Mouse (Mus musculus) midbrain, embryonic 14.5 days (tissue): ENCODE data around the gene Arhgap9. TPM values are rescaled to one million over a fixed set of nuclear protein-coding genes. Genes with fewer than 3 reads are reported as not detected.
A peak's percentile ranks its signal among the peaks of the same experiment; 100 is the strongest.
"Not testable (repeated sequence)": the region's sequence is repeated elsewhere in the genome, so short reads cannot be mapped to it uniquely, and the experiment has no call there.

Experiments
- ATAC-seq: fragments of 200-750 bp; cut with Nextera tagmentation; 2 replicates; pipeline ENCODE4 v1.8.0; 2017; ENCODE audit warnings: moderate number of reproducible peaks, moderate library complexity; ENCODE audit not compliant: low FRiP score, low TSS enrichment
- DNase-seq: peaks from one replicate; pipeline ENCODE4 v3.0.0-alpha.2; 2015
- H3K27ac ChIP-seq: fragments of 300-500 bp; sonication (generic); replicated peaks from 2 replicates; pipeline ENCODE4 v1.5.1; 2014; ENCODE audit warnings: mild to moderate bottlenecking, low read depth, low read length, moderate library complexity
- H3K27me3 ChIP-seq: fragments of 300-500 bp; sonication (generic); 2 replicates; pipeline ENCODE4 v1.6.1; 2014; ENCODE audit warnings: low read length, control low read depth, mixed read lengths; ENCODE audit not compliant: control insufficient read depth, insufficient read depth
- H3K36me3 ChIP-seq: fragments of 300-500 bp; sonication (generic); 2 replicates; pipeline ENCODE4 v1.6.1; 2014; ENCODE audit warnings: low read length, control low read depth; ENCODE audit not compliant: control insufficient read depth, insufficient read depth
- H3K4me1 ChIP-seq: fragments of 300-500 bp; sonication (generic); 2 replicates; pipeline ENCODE4 v1.6.1; 2014; ENCODE audit warnings: mild to moderate bottlenecking, antibody characterized with exemption, low read length, control low read depth; ENCODE audit not compliant: control insufficient read depth, insufficient read depth
- H3K4me2 ChIP-seq: fragments of 300-500 bp; sonication (generic); 2 replicates; pipeline ENCODE4 v1.6.1; 2014; ENCODE audit warnings: mild to moderate bottlenecking, low read length, moderate library complexity
- H3K4me3 ChIP-seq: fragments of 300-500 bp; sonication (generic); replicated peaks from 2 replicates; pipeline ENCODE4 v1.5.1; 2014; ENCODE audit warnings: low read depth, low read length
- H3K9ac ChIP-seq: fragments of 300-500 bp; sonication (generic); replicated peaks from 2 replicates; pipeline ENCODE4 v1.6.1; 2014; ENCODE audit warnings: mild to moderate bottlenecking, low read length, moderate library complexity
- H3K9me3 ChIP-seq: fragments of 300-500 bp; sonication (generic); 2 replicates; pipeline ENCODE4 v1.6.1; 2016; ENCODE audit warnings: low read length, control low read depth, mixed read lengths; ENCODE audit not compliant: control insufficient read depth
- WGBS: fragments of 180-500 bp; shearing (Covaris S2); extraction: QIAGEN DNeasy Blood & Tissue Kit; methylation state at CpG from one replicate; pipeline ENCODE4 v1.1.7; 2014; 5-methylcytosine and 5-hydroxymethylcytosine counted together
- polyA plus RNA-seq: library from polyadenylated mRNA; unstranded; fragments of >200 nt; fragmentation: Nextera tagmentation; extraction: Ambion mirVana; gene quantifications from 2 replicates; pipeline ENCODE4 v1.2.1, GENCODE M21; 2014

Arhgap9 gene
- polyA plus RNA-seq, 1 experiment from 2014 or later, result 1.1 TPM

GRCm38 (mm10) chr10:127313516-127313915, 8.2 kb upstream of the Arhgap9 start:
- H3K4me3 ChIP-seq, H3K27ac ChIP-seq, H3K4me1 ChIP-seq, H3K4me2 ChIP-seq, DNase-seq, H3K9ac ChIP-seq, H3K36me3 ChIP-seq, ATAC-seq, H3K9me3 ChIP-seq, H3K27me3 ChIP-seq: not testable (repeated sequence)
- WGBS, result 87% methylated on average over 5 of the region's 5 CpGs

GRCm38 (mm10) chr10:127314950-127315349, 6.8 kb upstream of the Arhgap9 start:
- WGBS, result 73% methylated on average over 1 of the region's 1 CpGs

GRCm38 (mm10) chr10:127317277-127317676, 4.5 kb upstream of the Arhgap9 start:
- H3K27ac ChIP-seq, result no peak overlapping the region
- ATAC-seq, result no peak
- H3K9ac ChIP-seq, result no peak overlapping the region
- no peaks in the 10 kb centered on the region for H3K4me1 ChIP-seq
- 78% methylated on average over 2 of the region's 2 CpGs for WGBS
- no peaks in the 10 kb centered on the region for H3K36me3 ChIP-seq
- no peaks in the 10 kb centered on the region for H3K9me3 ChIP-seq
- no peak for DNase-seq
- no peaks in the 10 kb centered on the region for H3K27me3 ChIP-seq
- H3K4me3 ChIP-seq, result no peak overlapping the region
- no peak overlapping the region for H3K4me2 ChIP-seq

More at GRCm38 (mm10) chr10:127314950-127315349, 6.8 kb upstream of the Arhgap9 start:
- ATAC-seq, H3K9ac ChIP-seq, H3K36me3 ChIP-seq, H3K4me2 ChIP-seq, H3K27me3 ChIP-seq, H3K4me1 ChIP-seq, H3K9me3 ChIP-seq, H3K27ac ChIP-seq, H3K4me3 ChIP-seq, DNase-seq: not testable (repeated sequence)

DNA sequence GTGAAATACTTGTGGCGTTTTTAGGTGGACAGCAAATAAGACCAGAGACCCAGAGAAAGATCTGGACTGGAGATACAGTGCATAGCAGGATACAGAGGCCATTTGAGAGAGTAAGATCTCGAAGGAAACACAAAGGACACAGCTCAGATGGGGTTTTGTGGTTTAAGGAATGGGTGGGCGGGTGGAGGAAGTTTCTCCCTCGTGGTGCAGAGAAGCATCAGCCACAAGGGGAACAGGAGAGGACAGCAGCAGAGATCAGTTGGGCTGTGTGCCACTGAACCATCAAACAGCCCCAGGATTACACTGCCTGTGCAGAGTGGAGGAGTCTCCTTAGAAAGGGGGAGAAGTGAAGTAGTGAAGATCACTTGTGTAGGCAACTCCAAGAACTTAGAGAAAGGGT, 3.8 kb upstream of the Arhgap9 start:
- WGBS, result 48% methylated on average over 4 of the region's 4 CpGs

GRCm38 (mm10) chr10:127319969-127320368, 1.8 kb upstream of the Arhgap9 start:
- H3K27me3 ChIP-seq, result peaks cover 14% of the 10 kb centered on the region
- no peaks in the 10 kb centered on the region for H3K36me3 ChIP-seq
- DNase-seq, result no peak
- no peak for ATAC-seq
- H3K27ac ChIP-seq, result no peak overlapping the region
- H3K9ac ChIP-seq, result no peak overlapping the region
- no peaks in the 10 kb centered on the region for H3K9me3 ChIP-seq
- H3K4me2 ChIP-seq, result no peak overlapping the region
- no peak overlapping the region for H3K4me3 ChIP-seq
- H3K4me1 ChIP-seq, result no peaks in the 10 kb centered on the region
- 74% methylated on average over 7 of the region's 7 CpGs for WGBS

More for the DNA sequence above, 3.8 kb upstream of the Arhgap9 start:
- Histone ChIP-seq H3K27ac (no peak overlapping the region), H3K4me3 (no peak overlapping the region), H3K9ac (no peak overlapping the region), H3K4me1 (no peaks in the 10 kb centered on the region), H3K27me3 (peaks cover 4% of the 10 kb centered on the region; the same call in 1 of the 2 replicates), H3K9me3 (no peaks in the 10 kb centered on the region), H3K4me2 (no peak overlapping the region), H3K36me3 (no peaks in the 10 kb centered on the region)
- ATAC-seq (no peak), DNase-seq (no peak)

DNA sequence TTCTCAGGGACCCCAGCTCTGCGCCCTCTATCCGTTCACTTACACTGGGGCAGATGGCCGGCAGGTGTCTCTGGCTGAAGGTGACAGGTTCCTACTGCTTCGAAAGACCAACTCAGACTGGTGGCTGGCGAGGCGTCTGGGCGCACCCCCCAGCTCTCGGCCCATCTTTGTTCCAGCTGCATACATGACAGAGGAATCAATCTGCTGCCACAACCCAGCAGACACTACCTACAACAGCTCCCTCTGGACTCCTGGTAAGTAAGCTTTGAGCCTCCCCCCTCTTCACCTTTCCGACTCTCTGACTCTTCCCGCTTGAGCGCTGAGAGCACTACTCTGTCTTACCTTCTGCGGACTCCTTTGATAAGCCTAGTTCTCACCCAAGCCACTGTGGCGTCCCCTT, 414 bp downstream of the Arhgap9 start:
- Histone ChIP-seq H3K4me1 (peaks cover 10% of the 10 kb centered on the region; the same call in 1 of the 2 replicates), H3K27ac (no peak overlapping the region), H3K9me3 (no peaks in the 10 kb centered on the region), H3K4me3 (no peak overlapping the region), H3K36me3 (no peaks in the 10 kb centered on the region), H3K4me2 (no peak overlapping the region), H3K27me3 (peaks cover 36% of the 10 kb centered on the region), H3K9ac (no peak overlapping the region)
- no peak for DNase-seq
- WGBS, result 70% methylated on average over 13 of the region's 13 CpGs
- no peak for ATAC-seq

- Histone ChIP-seq H3K27ac (no peak overlapping the region), H3K36me3 (no peaks in the 10 kb centered on the region), H3K4me2 (no peak overlapping the region), H3K27me3 (peaks cover 41% of the 10 kb centered on the region), H3K4me3 (no peak overlapping the region), H3K4me1 (peaks cover 10% of the 10 kb centered on the region; the same call in 1 of the 2 replicates), H3K9me3 (no peaks in the 10 kb centered on the region), H3K9ac (no peak overlapping the region)
- no peak for ATAC-seq
- 84% methylated on average over 4 of the region's 4 CpGs for WGBS
- no peak for DNase-seq
Observed at GRCm38 (mm10) chr10:127322669-127323068, 905 bp downstream of the Arhgap9 start.

- H3K36me3 ChIP-seq, result no peaks in the 10 kb centered on the region
- H3K4me3 ChIP-seq, result no peak overlapping the region
- no peak overlapping the region for H3K9ac ChIP-seq
- DNase-seq (no peak), ATAC-seq (no peak)
- H3K9me3 ChIP-seq, result no peaks in the 10 kb centered on the region
- H3K4me1 ChIP-seq, result peaks cover 10% of the 10 kb centered on the region; the same call in 1 of the 2 replicates
- H3K27me3 ChIP-seq, result peaks cover 47% of the 10 kb centered on the region
- no peak overlapping the region for H3K4me2 ChIP-seq
- WGBS, result 77% methylated on average over 17 of the region's 17 CpGs
- no peak overlapping the region for H3K27ac ChIP-seq
Observed at GRCm38 (mm10) chr10:127323131-127323855, 1.5 kb downstream of the Arhgap9 start.

- Histone ChIP-seq H3K9ac (no peak overlapping the region), H3K4me2 (no peak overlapping the region), H3K27ac (no peak overlapping the region), H3K36me3 (no peaks in the 10 kb centered on the region), H3K9me3 (no peaks in the 10 kb centered on the region), H3K4me1 (peaks cover 10% of the 10 kb centered on the region; the same call in 1 of the 2 replicates), H3K4me3 (no peak overlapping the region), H3K27me3 (peaks cover 57% of the 10 kb centered on the region)
- ATAC-seq (no peak), DNase-seq (peak; percentile 51)
- WGBS, result 10% methylated on average over 7 of the region's 7 CpGs
Observed at GRCm38 (mm10) chr10:127324495-127324894, 2.7 kb downstream of the Arhgap9 start.
